Mouse (Mus musculus) WW6 (cell line): ENCODE measurements around the gene Sf3a1.

ENCODE experiments used
- DNase-seq: peaks from one replicate; pipeline ENCODE4 v3.0.0-alpha.2; 2013; ENCODE audit warnings: low read depth, low spot score

Sf3a1 gene

DNA sequence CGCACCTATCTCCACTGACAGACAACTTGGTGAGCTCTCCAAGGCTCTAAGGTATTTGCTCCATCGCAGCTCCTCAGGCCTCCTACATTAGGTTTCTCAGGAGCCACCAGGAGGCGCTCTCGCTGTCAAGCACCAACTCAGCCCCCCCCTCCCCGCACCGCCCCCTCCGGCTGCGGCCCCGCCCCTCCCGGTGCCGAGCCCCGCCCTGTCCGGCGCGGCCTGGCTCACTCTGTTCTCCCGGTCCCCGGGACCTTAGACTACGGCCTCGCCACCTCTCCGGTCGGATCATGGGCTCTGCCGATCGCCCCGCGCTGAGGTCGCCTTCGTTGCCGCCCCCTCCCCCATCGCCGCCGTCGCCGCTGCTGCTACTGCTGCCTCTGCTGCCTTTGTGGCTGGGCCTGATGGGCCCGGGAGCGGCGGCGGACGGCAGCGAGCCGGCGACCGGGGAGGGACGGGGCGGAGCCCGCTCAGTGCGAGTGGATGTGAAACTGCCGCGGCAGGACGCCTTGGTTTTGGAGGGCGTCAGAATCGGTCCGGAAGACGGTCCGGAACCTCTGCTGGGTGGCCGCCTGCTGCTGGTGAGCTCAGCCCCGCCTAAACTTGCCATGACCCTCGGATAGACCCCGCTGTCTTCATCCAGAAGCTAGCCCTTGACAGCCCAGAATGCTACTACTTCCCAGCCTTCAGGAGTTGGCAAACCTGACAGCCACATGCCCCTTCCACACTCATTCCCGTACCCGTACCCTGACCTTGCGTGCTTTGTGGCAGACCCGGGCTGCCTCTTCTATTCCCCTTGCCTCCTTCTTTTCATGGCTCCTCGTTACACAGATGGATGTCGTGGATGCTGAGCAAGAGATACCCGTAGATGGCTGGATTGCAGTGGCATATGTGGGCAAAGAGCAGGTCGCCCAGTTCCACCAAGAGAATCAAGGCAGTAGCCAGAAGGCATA, 24.9 kb upstream of the Sf3a1 start, which contains the start of gene Rnf215:
TSS of gene Rnf215 (plus strand) at position 217 of the 950 bp plus-strand sequence.
- peak; percentile 83 for DNase-seq

DNA sequence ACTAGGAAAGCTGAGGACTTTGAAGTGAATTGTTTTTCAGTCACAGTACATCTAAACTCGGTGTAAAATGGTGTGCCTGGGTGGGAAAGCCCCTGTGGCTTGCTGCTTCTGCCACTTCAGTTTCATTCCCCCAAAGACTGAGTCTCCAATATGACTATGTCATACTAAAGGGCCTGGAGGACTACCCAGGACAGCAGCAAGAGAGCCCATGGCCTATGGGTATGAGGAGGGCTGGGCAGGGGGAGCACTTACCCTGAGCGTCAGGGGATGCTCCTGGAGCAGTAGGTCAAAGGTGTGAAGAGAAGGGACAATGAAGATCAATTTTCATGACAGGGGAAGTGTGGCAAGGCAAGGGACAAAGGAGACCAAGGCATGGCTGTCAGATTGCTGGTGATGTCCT, 21.2 kb upstream of the Sf3a1 start:
- DNase-seq = no peak

GRCm38 (mm10) chr11:4141505-4141904, 18.6 kb upstream of the Sf3a1 start:
- no peak for DNase-seq

GRCm38 (mm10) chr11:4142352-4142751, 17.8 kb upstream of the Sf3a1 start:
- no peak for DNase-seq

DNA sequence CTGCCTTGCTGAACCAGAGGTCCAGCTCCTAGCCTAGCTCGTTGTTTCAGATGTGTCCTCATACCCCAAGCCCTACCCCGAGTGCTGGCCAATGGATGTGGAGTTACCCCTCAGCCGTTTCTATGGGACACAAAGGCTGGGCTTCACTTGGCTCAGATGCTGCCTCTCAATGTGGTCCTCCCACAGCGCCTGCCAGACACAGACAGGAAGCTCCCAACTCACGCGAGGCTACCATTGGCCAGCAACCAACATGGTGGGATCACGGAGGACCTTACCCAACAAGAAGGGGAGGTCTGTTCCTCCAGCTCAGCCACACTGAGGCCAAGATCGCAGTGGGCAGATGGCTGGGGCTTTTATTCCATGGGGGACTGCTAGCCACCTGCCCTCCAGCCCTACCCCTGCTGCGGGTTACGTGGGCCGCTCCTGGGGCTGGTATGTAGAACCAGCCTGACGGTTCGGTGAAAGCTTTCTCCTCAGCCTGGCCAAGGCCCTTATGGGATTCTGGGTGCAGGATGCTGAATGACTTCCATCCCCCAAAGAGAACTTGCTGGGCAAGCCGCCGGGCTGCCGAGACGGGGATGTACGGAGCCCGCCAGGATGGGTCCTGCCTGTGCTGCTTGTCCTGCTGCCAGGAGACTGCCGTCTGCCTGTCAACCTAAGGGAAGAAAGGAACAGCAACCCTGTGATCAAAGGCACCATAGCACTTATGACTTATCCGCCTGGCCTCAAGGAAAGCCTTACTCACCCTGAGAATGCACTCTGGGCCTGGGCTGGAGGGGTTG, 16.7 kb upstream of the Sf3a1 start:
- DNase-seq = no peak

DNA sequence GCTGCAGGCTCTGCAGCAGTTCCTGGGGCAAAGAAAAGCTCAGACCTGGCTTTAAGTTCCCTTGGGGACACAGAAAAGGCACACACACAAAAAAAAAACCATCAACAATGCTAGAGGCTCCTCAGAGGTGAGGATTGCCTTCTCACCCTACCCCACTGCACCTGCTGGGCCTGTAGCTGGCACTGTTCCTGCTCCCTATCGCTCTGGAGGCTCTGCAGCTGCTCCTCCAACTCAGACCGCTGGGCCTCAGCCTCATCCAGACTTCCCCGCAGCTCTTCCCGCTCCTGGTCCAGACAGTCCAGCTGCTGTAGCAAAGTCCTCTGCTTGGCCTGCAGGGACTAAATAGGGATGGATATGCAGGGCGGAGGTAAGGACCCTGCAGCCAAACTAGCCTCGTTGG, 13.8 kb upstream of the Sf3a1 start:
- DNase-seq = no peak

GRCm38 (mm10) chr11:4147098-4147497, 13.1 kb upstream of the Sf3a1 start:
- no peak for DNase-seq

- DNase-seq = no peak
Measured at GRCm38 (mm10) chr11:4148120-4148519, 12.0 kb upstream of the Sf3a1 start.

GRCm38 (mm10) chr11:4148536-4149156, 11.5 kb upstream of the Sf3a1 start:
- DNase-seq = no peak

DNA sequence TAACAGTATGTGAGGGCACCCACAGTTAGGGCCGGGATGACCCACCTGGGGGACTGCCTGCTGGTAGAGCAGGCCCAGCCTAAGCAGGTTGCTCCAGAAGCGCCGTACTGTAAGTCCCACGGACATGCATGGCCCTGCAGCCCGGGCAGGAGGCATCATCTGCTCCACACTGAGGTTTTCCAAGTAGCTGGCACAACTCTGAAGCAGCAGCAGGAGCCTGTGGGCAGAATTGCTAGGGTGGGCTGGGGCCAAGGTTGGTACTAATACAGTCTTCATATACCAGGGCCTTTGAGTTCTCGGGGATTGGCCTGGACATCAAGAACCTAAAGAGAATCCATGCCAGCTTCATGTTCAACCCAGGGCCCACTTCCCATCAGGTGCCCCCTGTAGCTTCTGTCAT, 10.3 kb upstream of the Sf3a1 start:
- no peak for DNase-seq

DNA sequence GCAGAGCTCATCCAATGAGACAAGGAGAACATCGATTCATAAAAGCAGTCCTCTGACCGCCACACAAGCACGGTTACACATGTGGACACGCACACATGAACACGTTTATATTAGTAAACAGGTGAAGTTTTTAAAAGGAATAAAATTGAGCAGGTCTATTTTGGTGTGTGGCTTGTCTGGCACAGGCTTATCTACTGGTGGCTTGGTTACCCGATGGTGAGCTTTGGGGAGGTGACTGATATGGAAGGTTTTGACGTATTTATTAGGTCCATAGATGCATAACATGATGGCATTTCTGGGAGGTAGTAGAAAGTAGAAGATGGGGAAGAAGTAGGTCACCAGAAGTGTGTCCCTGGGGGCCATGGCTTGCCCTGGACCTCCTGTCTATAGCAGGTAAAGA, 6.5 kb upstream of the Sf3a1 start:
- DNase-seq = no peak

DNA sequence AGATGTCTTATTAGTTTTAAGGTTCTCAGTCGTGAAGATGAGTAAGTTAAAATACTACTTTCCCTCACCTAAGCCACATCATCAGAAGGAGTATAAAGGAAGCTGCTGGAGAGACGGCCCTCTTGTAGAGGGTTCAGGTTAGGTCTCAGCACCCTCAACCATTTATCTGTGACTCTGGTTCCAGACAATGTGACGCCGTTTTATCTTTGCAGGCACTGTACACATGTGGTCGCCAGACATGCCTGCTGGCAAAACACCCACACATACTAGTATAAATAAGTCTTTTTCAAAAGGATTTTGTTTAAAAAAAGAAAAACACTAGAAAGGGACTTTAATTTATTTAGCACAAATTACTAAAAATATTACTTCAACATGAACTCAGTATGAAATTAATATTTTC, 4.5 kb upstream of the Sf3a1 start:
- DNase-seq = no peak

DNA sequence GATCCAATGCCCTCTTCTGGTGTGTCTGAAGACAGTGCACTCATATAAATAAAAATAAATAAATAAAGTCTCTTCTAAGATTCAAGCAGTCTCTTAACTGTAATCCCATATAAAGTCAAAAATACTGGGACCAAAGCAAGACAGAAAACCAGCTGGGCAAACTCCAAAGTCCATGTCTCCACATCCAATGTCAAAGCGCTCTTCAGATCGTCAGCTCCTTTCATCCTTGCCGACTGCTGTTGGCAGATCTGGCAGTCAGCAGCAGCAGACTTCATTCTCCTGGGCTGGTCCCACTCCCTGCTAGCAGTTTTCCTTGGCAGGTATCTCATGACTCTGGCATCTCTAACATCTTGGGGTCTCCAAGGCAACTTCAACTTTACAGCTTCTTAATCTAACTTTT, 1.5 kb upstream of the Sf3a1 start:
- no peak for DNase-seq

DNA sequence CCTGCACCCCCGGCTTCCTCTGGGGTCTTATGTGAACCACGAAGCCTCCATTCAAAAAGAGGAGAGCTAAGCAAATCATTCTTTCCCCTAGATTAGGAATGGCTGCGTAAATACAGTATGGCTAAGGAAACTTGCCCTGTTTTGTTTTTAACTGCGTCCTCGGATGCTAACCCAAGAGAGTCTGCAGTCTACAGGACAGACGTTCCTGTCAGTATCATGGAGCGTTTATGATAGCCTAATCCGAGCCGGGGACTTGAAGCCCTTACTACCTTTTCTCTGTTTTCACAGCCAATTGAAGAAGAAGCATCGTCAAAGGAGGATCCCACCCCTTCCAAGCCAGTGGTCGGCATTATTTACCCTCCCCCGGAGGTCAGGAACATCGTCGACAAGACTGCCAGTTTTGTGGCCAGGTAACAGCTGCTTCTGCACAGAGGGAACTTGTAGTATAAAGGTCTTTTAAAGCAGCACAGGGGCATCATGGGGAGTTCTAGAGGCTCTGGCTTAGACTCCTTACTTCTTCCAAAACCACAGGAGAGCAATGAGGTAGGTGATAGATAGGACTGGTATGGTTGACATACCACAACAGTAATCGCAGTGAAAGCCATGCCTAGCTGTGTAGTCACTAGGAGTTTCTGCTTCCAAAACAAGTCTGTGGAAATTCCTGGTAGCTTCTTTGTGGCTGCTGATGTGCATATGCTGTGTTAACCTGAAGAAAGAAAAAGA, 769 bp downstream of the Sf3a1 start:
- DNase-seq = no peak

DNA sequence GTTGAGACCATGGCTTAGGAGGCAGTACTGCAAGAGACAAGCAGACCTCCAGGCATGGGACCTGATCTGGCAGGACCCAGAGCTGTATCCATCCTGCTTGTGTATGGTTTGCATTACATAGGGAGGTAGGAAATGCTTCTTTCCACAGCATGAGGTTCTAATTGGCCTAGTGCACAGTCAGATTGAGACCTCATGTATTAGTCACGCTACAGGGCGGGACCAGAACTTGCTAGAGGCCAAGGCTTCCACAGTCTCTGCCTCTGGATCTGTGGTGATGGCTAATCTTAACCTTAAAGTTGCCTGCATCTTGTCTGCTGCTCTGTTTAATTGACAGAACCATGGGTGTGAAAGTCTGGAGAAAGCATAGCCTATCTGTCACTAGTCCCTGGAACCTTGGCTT, 4.6 kb downstream of the Sf3a1 start:
- DNase-seq = no peak

- no peak for DNase-seq
Measured at GRCm38 (mm10) chr11:4166467-4167090, 6.4 kb downstream of the Sf3a1 start.

DNA sequence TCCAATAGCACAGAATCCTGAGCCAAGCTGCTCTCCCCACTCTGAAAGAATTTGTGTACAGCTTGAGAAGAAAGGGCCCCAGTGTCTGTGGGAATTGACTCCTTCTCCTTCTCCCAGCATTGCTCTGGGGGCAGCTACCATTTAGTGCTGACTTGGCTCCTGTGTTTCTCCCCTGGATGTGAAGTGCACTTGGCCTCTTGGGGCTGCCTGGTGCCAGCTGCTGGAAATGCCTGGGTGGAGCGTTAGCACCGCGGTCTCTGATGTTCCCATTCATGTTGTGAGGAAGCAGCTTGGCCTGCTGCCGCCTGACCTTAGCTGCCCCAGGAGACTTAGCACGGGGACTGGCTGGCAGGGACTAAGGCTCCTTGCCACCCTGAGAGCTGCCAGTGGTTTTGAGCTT, 14.4 kb downstream of the Sf3a1 start:
- no peak for DNase-seq

DNA sequence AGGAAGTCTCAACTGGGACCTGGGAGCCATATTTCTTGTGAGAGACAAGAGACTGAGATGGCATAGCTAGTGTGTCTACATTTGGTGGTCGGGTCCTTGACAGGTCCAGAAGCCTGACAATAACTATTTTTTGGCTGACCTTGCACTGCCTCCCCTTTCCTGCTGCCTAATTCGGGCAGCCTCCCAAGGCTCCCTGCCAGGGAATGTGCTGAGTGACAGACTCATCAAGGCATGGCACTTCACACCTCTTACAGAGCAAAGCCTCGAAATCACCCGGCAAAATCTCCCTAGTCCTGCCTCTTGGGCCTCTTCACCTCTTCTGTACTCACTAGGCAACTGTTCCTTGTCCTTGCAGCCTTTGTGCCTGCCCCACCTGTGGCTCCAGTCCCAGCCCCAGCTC, 17.6 kb downstream of the Sf3a1 start:
- DNase-seq = no peak

DNA sequence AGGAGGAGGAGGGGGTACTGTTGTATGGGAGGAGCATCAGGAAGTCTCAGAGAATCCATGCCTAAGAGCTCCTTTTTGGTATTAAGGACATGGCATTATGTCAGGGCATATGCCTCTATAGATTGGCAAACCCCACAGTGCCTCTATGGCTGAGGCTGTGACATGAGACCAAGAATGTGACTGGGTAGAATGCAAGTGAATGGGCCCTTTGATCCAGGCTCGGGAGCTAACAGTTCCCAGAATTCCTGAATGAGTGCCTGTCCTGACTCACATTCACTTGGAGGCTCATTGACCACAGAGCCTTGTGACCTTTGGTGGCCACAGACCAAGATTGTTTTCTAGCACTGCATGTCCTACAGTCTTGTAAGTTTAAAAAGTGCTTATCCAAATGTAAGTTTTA, 21.9 kb downstream of the Sf3a1 start:
- DNase-seq = no peak

DNA sequence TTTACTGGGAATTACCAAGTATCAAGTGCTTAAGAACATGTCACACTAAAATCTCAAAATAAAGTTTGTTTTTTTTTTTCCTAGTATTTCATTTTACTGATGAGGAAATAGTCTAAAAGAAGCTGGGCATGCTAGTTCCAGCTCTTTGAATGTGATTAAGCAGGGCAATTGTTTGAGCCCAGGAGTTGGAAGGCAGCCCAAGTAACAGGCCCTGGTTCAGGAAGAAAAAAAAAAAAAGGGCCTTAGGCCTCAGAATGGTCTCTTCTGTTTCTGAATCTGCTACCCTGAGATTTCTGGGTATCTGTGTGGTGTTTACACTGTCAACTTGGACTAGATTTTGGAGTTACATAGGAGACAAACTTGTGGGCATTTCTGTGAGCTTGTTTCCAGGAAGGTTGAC, 23.4 kb downstream of the Sf3a1 start:
- DNase-seq = no peak

DNA sequence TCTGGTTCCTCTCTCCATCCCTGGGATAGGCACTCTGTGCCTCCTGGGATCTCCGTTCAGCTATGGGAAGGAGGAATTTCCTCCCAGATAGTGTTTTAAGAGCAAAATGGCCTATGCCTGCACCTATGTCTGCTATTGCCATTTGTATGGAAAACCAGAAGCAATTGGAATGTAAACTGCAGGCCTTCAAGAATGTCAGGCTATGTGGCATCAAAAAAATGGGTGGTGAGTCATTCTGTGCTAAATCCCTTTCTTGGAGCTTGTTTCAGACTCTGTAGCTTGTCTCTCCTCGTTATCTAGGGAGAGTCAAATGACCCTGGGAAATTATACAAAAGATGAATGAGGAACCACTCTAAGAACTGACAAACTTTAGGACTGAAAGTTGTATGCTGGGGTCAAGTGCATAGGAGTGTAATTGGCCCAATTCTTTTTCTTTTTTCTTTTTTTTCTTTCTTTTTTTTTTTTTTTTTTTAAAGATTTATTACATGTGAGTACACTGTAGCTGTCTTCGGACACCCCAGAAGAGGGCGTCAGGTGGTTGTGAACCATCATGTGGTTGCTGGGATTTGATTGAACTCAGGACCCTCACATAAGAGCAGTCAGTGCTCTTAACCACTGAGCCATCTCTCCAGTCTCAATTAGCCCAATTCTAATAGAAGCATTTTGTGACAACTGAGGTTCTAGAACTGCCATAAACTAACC, 24.3 kb downstream of the Sf3a1 start:
- no peak for DNase-seq
